Mouse (Mus musculus): Measurements from ENCODE around the gene Rab40c. TPM values are rescaled to one million over a fixed set of nuclear protein-coding genes. Genes with fewer than 3 reads are reported as not detected.

The Rab40c gene
- polyA plus RNA-seq, 1 experiment from 2014 or later = 23.4 TPM

- Histone ChIP-seq H3K4me3 (ENCODE audit: low read length) (peak within 1 kb of the TSS; percentile 85), H3K9ac (ENCODE audit: low read length) (peak within 1 kb of the TSS; percentile 90), H3K4me2 (ENCODE audit: low read depth, low read length) (peak within 1 kb of the TSS; percentile 91), H3K9me3 (ENCODE audit: control insufficient read depth, low read length) (no peaks in the 10 kb centered on the region), H3K4me1 (replicated peaks; ENCODE audit: control insufficient read depth, insufficient read depth, low read length) (peaks cover 62% of the 10 kb centered on the region), H3K27ac (ENCODE audit: low read length) (peak within 1 kb of the TSS; percentile 93), H3K36me3 (ENCODE audit: control insufficient read depth, insufficient read depth, low read length) (peaks cover 16% of the 10 kb centered on the region), H3K27me3 (ENCODE audit: control insufficient read depth, insufficient read depth, low read depth, low read length) (no peaks in the 10 kb centered on the region)
- under 1% methylated on average over 24 of the region's 24 CpGs for WGBS
- peak; percentile 75 for ATAC-seq (ENCODE audit: low read depth)
Measured at GRCm38 (mm10) chr17:25833291-25833663, 86.2 kb downstream of the Rab40c start, which contains the start of gene Stub1. Stub1 (minus strand) TSS chr17:25833404.

- peak overlapping the region; percentile 93 for H3K27ac ChIP-seq (ENCODE audit: low read length)
- peak overlapping the region; percentile 90 for H3K9ac ChIP-seq (ENCODE audit: low read length)
- ATAC-seq (ENCODE audit: low read depth) = peak; percentile 93
- H3K4me3 ChIP-seq (ENCODE audit: low read length) = peak overlapping the region; percentile 85
- H3K4me1 ChIP-seq (replicated peaks; ENCODE audit: control insufficient read depth, insufficient read depth, low read length) = peaks cover 64% of the 10 kb centered on the region
- H3K9me3 ChIP-seq (ENCODE audit: control insufficient read depth, low read length) = no peaks in the 10 kb centered on the region
- H3K4me2 ChIP-seq (ENCODE audit: low read depth, low read length) = peak overlapping the region; percentile 91
- peaks cover 14% of the 10 kb centered on the region for H3K36me3 ChIP-seq (ENCODE audit: control insufficient read depth, insufficient read depth, low read length)
- WGBS = under 1% methylated on average over 75 of the region's 77 CpGs
- H3K27me3 ChIP-seq (ENCODE audit: control insufficient read depth, insufficient read depth, low read depth, low read length) = no peaks in the 10 kb centered on the region
Measured at GRCm38 (mm10) chr17:25832436-25833290, 86.9 kb downstream of the Rab40c start.

Other genes with a start within 250 kb of the Rab40c start
- 2.5 and 2.8 TPM in 2 replicates for gene Gng13, start 202.6 kb downstream of the Rab40c start, polyA plus RNA-seq (2015; fragmentation: Nextera tagmentation; extraction: Ambion mirVana)
- 32.2 and 37.0 TPM in 2 replicates for gene Chtf18, start 192.3 kb downstream of the Rab40c start, polyA plus RNA-seq (2015; fragmentation: Nextera tagmentation; extraction: Ambion mirVana)
- gene Rpusd1, start 192.1 kb downstream of the Rab40c start, polyA plus RNA-seq (2015; fragmentation: Nextera tagmentation; extraction: Ambion mirVana) = 25.0 and 26.6 TPM in 2 replicates
- 1.4 TPM in 2 replicates for gene Mslnl, start 183.7 kb downstream of the Rab40c start, polyA plus RNA-seq (2015; fragmentation: Nextera tagmentation; extraction: Ambion mirVana)
- gene Msln, start 165.3 kb downstream of the Rab40c start, polyA plus RNA-seq (2015; fragmentation: Nextera tagmentation; extraction: Ambion mirVana) = 42.8 and 68.0 TPM in 2 replicates
- gene Narfl, start 146.0 kb downstream of the Rab40c start, polyA plus RNA-seq (2015; fragmentation: Nextera tagmentation; extraction: Ambion mirVana) = 27.8 and 30.9 TPM in 2 replicates
- 57.5 and 57.7 TPM in 2 replicates for gene Haghl, start 134.1 kb downstream of the Rab40c start, polyA plus RNA-seq (2015; fragmentation: Nextera tagmentation; extraction: Ambion mirVana)
- 2.1 and 4.5 TPM in 2 replicates for gene Ccdc78, start 133.1 kb downstream of the Rab40c start, polyA plus RNA-seq (2015; fragmentation: Nextera tagmentation; extraction: Ambion mirVana)
- gene Fam173a, start 126.8 kb downstream of the Rab40c start, polyA plus RNA-seq (2015; fragmentation: Nextera tagmentation; extraction: Ambion mirVana) = 115 and 125 TPM in 2 replicates
- gene AC134908.4, start 124.1 kb downstream of the Rab40c start, polyA plus RNA-seq (2015; fragmentation: Nextera tagmentation; extraction: Ambion mirVana) = not detected in 2 replicates
- 43.3 and 44.2 TPM in 2 replicates for gene Metrn, start 122.6 kb downstream of the Rab40c start, polyA plus RNA-seq (2015; fragmentation: Nextera tagmentation; extraction: Ambion mirVana)
- gene Fbxl16, start 110.6 kb downstream of the Rab40c start, polyA plus RNA-seq (2015; fragmentation: Nextera tagmentation; extraction: Ambion mirVana) = 1.1 and 1.2 TPM in 2 replicates
- gene Wdr24, start 96.1 kb downstream of the Rab40c start, polyA plus RNA-seq (2015; fragmentation: Nextera tagmentation; extraction: Ambion mirVana) = 28.5 and 28.9 TPM in 2 replicates
- gene Jmjd8, start 90.9 kb downstream of the Rab40c start, polyA plus RNA-seq (2015; fragmentation: Nextera tagmentation; extraction: Ambion mirVana) = 55.4 and 57.2 TPM in 2 replicates
- 314 and 316 TPM in 2 replicates for gene Stub1, start 86.3 kb downstream of the Rab40c start, polyA plus RNA-seq (2015; fragmentation: Nextera tagmentation; extraction: Ambion mirVana)
- gene Rhbdl1, start 82.4 kb downstream of the Rab40c start, polyA plus RNA-seq (2015; fragmentation: Nextera tagmentation; extraction: Ambion mirVana) = 0.68 and 1.5 TPM in 2 replicates
- gene Gm20683, start 78.0 kb downstream of the Rab40c start, polyA plus RNA-seq (2015; fragmentation: Nextera tagmentation; extraction: Ambion mirVana) = 1.9 and 2.3 TPM in 2 replicates
- 18.3 and 18.6 TPM in 2 replicates for gene Rhot2, start 74.9 kb downstream of the Rab40c start, polyA plus RNA-seq (2015; fragmentation: Nextera tagmentation; extraction: Ambion mirVana)
- gene Wdr90, start 58.2 kb downstream of the Rab40c start, polyA plus RNA-seq (2015; fragmentation: Nextera tagmentation; extraction: Ambion mirVana) = 32.6 and 33.4 TPM in 2 replicates
- gene Mcrip2, start 51.0 kb downstream of the Rab40c start, polyA plus RNA-seq (2015; fragmentation: Nextera tagmentation; extraction: Ambion mirVana) = 20.6 and 21.6 TPM in 2 replicates
- gene Mettl26, start 44.7 kb downstream of the Rab40c start, polyA plus RNA-seq (2015; fragmentation: Nextera tagmentation; extraction: Ambion mirVana) = 54.2 and 58.4 TPM in 2 replicates
- 0.43 and 0.50 TPM in 2 replicates for gene Wfikkn1, start 38.9 kb downstream of the Rab40c start, polyA plus RNA-seq (2015; fragmentation: Nextera tagmentation; extraction: Ambion mirVana)
- gene Pigq, start 25.2 kb upstream of the Rab40c start, polyA plus RNA-seq (2015; fragmentation: Nextera tagmentation; extraction: Ambion mirVana) = 62.0 and 64.2 TPM in 2 replicates
- 0.41 and 1.1 TPM in 2 replicates for gene Nhlrc4, start 25.2 kb upstream of the Rab40c start, polyA plus RNA-seq (2015; fragmentation: Nextera tagmentation; extraction: Ambion mirVana)
- 0.08 and 0.16 TPM in 2 replicates for gene A930017K11Rik, start 32.8 kb upstream of the Rab40c start, polyA plus RNA-seq (2015; fragmentation: Nextera tagmentation; extraction: Ambion mirVana)
- gene Capn15, start 66.1 kb upstream of the Rab40c start, polyA plus RNA-seq (2015; fragmentation: Nextera tagmentation; extraction: Ambion mirVana) = 21.1 TPM in 2 replicates
- gene Rab11fip3, start 149.8 kb upstream of the Rab40c start, polyA plus RNA-seq (2015; fragmentation: Nextera tagmentation; extraction: Ambion mirVana) = 6.5 and 6.7 TPM in 2 replicates
- 36.3 and 36.8 TPM in 2 replicates for gene Decr2, start 170.6 kb upstream of the Rab40c start, polyA plus RNA-seq (2015; fragmentation: Nextera tagmentation; extraction: Ambion mirVana)
- gene Nme4, start 175.9 kb upstream of the Rab40c start, polyA plus RNA-seq (2015; fragmentation: Nextera tagmentation; extraction: Ambion mirVana) = 68.3 and 69.7 TPM in 2 replicates
- gene Tmem8, start 193.6 kb upstream of the Rab40c start, polyA plus RNA-seq (2015; fragmentation: Nextera tagmentation; extraction: Ambion mirVana) = 2.2 and 3.0 TPM in 2 replicates
- 188 and 194 TPM in 2 replicates for gene Mrpl28, start 203.8 kb upstream of the Rab40c start, polyA plus RNA-seq (2015; fragmentation: Nextera tagmentation; extraction: Ambion mirVana)
- 6.9 and 7.4 TPM in 2 replicates for gene Axin1, start 219.0 kb upstream of the Rab40c start, polyA plus RNA-seq (2015; fragmentation: Nextera tagmentation; extraction: Ambion mirVana)

Data from lung, embryonic 16.5 days (tissue).